Mouse (Mus musculus) neural tube, embryonic 15.5 days (tissue): ENCODE data around the gene Zer1. TPM values are rescaled to one million over a fixed set of nuclear protein-coding genes. Genes with fewer than 3 reads are reported as not detected.

Experiments used
- polyA plus RNA-seq: library from polyadenylated mRNA; unstranded; fragments of >200 nt; fragmentation: Nextera tagmentation; extraction: Ambion mirVana; gene quantifications from 2 replicates; pipeline ENCODE4 v1.2.1, GENCODE M21; 2015

Gene Zer1
- polyA plus RNA-seq, 1 experiment from 2014 or later: 14.5 TPM

Other genes with a start within 250 kb of the Zer1 start
- 62.4 and 66.8 TPM in 2 replicates for gene Odf2, start 235.4 kb downstream of the Zer1 start, polyA plus RNA-seq
- gene Gle1, start 189.2 kb downstream of the Zer1 start, polyA plus RNA-seq: 64.8 and 66.1 TPM in 2 replicates
- 186 and 213 TPM in 2 replicates for gene Sptan1, start 159.0 kb downstream of the Zer1 start, polyA plus RNA-seq
- gene Wdr34, start 75.7 kb downstream of the Zer1 start, polyA plus RNA-seq: 63.0 and 72.9 TPM in 2 replicates
- 285 and 330 TPM in 2 replicates for gene Set, start 67.2 kb downstream of the Zer1 start, polyA plus RNA-seq
- gene Pkn3, start 46.9 kb downstream of the Zer1 start, polyA plus RNA-seq: 2.0 and 3.1 TPM in 2 replicates
- gene Zdhhc12, start 30.9 kb downstream of the Zer1 start, polyA plus RNA-seq: 31.6 and 33.6 TPM in 2 replicates
- 11.3 TPM in 2 replicates for gene Tbc1d13, start 9.2 kb upstream of the Zer1 start, polyA plus RNA-seq
- gene Endog, start 46.9 kb upstream of the Zer1 start, polyA plus RNA-seq: 26.9 and 27.1 TPM in 2 replicates
- gene Spout1, start 53.9 kb upstream of the Zer1 start, polyA plus RNA-seq: 70.5 and 72.5 TPM in 2 replicates
- 16.0 and 16.2 TPM in 2 replicates for gene Kyat1, start 81.3 kb upstream of the Zer1 start, polyA plus RNA-seq
- 47.5 and 49.1 TPM in 2 replicates for gene Lrrc8a, start 113.1 kb upstream of the Zer1 start, polyA plus RNA-seq
- 0.12 and 0.32 TPM in 2 replicates for gene Gm28035, start 116.0 kb upstream of the Zer1 start, polyA plus RNA-seq
- gene Phyhd1, start 141.6 kb upstream of the Zer1 start, polyA plus RNA-seq: 4.8 and 5.2 TPM in 2 replicates
- gene Gm28038, start 156.5 kb upstream of the Zer1 start, polyA plus RNA-seq: not detected in 2 replicates
- gene Dolk, start 161.7 kb upstream of the Zer1 start, polyA plus RNA-seq: 37.4 and 38.5 TPM in 2 replicates
- 15.4 and 22.2 TPM in 2 replicates for gene Nup188, start 161.8 kb upstream of the Zer1 start, polyA plus RNA-seq
- 174 and 200 TPM in 2 replicates for gene Sh3glb2, start 234.8 kb upstream of the Zer1 start, polyA plus RNA-seq
- gene Miga2, start 239.6 kb upstream of the Zer1 start, polyA plus RNA-seq: 32.7 and 35.8 TPM in 2 replicates